Mouse (Mus musculus) heart, embryonic 12.5 days (tissue): ENCODE measurements at regions not wholly inside any gene's neighbourhood (a gene's known extent, or its start where the extent isn't known, plus 50 kb on each side); places are given as distances from the start of the nearest gene placed in this dataset.
A peak's percentile ranks its signal among the peaks of the same experiment; 100 is the strongest.

Experiments used
- ATAC-seq: fragments of 200-750 bp; cut with Nextera tagmentation; 2 replicates; pipeline ENCODE4 v1.8.0; 2017; ENCODE audit warnings: moderate TSS enrichment, moderate library complexity; ENCODE audit not compliant: insufficient number of reproducible peaks, low FRiP score
- H3K27ac ChIP-seq: fragments of 300-500 bp; sonication (generic); 2 replicates; pipeline ENCODE4 v1.5.1; 2016; ENCODE audit warnings: mild to moderate bottlenecking, moderate library complexity; ENCODE audit not compliant: poor library complexity, severe bottlenecking
- H3K27me3 ChIP-seq: fragments of 300-500 bp; sonication (generic); replicated peaks from 2 replicates; pipeline ENCODE4 v1.6.1; 2016; ENCODE audit warnings: mild to moderate bottlenecking, moderate library complexity
- H3K36me3 ChIP-seq: fragments of 300-500 bp; sonication (generic); 2 replicates; pipeline ENCODE4 v1.6.1; 2016; ENCODE audit warnings: mild to moderate bottlenecking, moderate library complexity
- H3K4me1 ChIP-seq: fragments of 300-500 bp; sonication (generic); replicated peaks from 2 replicates; pipeline ENCODE4 v1.6.1; 2016; ENCODE audit warnings: mild to moderate bottlenecking
- H3K4me2 ChIP-seq: fragments of 300-500 bp; sonication (generic); 2 replicates; pipeline ENCODE4 v1.6.1; 2016; ENCODE audit warnings: mild to moderate bottlenecking, moderate library complexity
- H3K4me3 ChIP-seq: fragments of 300-500 bp; sonication (generic); 2 replicates; pipeline ENCODE4 v1.5.1; 2016; ENCODE audit warnings: mild to moderate bottlenecking
- H3K9ac ChIP-seq: fragments of 300-500 bp; sonication (generic); 2 replicates; pipeline ENCODE4 v1.6.1; 2016; ENCODE audit warnings: mild to moderate bottlenecking, moderate library complexity
- H3K9me3 ChIP-seq: fragments of 300-500 bp; sonication (generic); replicated peaks from 2 replicates; pipeline ENCODE4 v1.6.1; 2016; ENCODE audit warnings: mild to moderate bottlenecking, moderate library complexity
- WGBS: fragments of 180-500 bp; shearing (Covaris S2); methylation state at CpG from one replicate; pipeline ENCODE4 v1.1.7; 2016; 5-methylcytosine and 5-hydroxymethylcytosine counted together

DNA sequence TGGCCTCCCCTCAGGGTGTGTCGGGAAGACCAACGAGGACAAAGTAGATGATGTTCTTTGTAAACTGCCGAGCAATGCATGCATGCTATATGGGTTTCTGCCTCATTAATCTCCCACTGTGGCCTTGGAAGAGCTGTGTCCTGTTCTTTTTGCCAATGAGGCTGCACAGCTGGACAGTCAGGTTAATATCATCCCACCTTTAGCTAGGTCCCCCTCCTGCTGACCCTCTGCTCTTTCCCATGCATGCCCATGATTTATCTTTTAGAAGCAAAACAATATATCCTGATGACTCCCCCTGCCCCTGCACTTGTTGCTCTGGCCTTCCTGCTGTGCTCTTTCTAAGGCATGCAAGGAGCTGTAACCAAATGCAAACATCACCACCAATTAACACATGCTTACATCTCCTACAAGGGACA, 529.1 kb downstream of the Efnb2 start:
- Histone ChIP-seq H3K4me2 (no peak overlapping the region), H3K27ac (no peak overlapping the region), H3K9ac (no peak overlapping the region), H3K4me1 (peaks cover 6% of the 10 kb centered on the region; the same call in 1 of the 2 replicates), H3K9me3 (peaks cover 1% of the 10 kb centered on the region; the same call in 1 of the 2 replicates), H3K27me3 (peaks cover 4% of the 10 kb centered on the region; the same call in 1 of the 2 replicates), H3K4me3 (no peak overlapping the region), H3K36me3 (no peaks in the 10 kb centered on the region)
- 37% methylated on average over 3 of the region's 3 CpGs for WGBS
- ATAC-seq, result no peak

DNA sequence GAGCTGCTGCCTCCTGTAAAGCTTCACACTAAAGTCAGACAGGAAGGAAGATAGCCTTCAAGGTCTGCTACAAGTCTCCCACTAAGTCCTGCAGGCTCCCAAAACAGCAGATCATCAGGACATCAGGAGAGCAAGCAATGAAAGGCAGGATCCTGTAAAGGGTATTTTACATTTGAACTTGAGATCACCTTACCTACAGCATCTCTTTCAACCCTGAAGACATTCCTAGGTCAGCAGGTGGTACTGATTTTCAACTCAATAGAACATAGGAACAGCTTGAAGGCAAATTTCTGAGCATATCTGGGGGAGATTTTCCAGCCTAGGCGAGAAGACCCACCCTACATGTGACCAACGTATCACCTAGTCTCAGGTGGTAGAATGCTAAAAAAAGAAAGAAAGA, 530.2 kb downstream of the Efnb2 start:
- WGBS, result 49% methylated on average over 2 of the region's 2 CpGs
- Histone ChIP-seq H3K27me3 (peaks cover 4% of the 10 kb centered on the region; the same call in 1 of the 2 replicates), H3K9me3 (peaks cover 4% of the 10 kb centered on the region; the same call in 1 of the 2 replicates), H3K27ac (no peak overlapping the region), H3K4me1 (peaks cover 6% of the 10 kb centered on the region; the same call in 1 of the 2 replicates), H3K4me2 (no peak overlapping the region), H3K4me3 (no peak overlapping the region), H3K9ac (no peak overlapping the region), H3K36me3 (no peaks in the 10 kb centered on the region)
- no peak for ATAC-seq

DNA sequence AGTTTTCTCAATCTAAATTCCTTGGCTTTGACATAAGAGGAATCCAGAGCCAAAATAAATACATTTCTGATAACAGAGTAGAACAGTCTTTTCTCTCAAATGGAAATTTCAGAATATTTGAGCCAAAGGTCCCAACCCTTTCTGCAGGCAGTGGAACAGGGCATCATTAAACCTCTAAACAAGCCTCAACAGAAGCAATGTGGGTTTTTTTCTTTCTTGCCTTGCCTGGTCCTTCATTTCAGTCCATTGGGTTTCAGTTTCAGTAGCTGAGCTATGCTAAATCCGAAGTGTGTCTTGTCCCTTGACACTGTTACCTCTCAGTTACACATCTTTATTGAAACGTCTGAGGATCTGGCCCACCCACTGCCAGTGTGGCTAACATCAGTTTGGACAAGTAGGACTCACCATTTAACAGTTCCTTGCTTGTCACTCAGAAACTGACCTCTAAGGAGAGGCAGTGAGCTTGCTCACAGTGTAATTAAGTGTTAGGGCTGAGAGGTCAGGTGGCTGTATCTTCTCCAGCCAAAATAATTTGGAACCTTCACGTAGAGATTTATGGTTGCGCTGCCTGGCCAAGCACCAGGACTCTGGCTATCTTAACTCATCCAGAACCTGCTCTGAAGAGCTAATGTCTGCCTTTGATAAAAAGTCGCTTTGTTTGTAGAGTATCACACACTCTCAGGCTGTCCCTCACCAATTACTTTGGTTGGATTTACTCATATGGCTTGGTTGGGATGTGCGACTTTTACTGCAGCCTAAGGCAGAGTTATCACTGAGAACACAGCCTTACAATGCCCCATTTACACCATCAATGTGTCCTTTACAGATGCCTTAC, 545.2 kb downstream of the Efnb2 start:
- Histone ChIP-seq H3K36me3 (no peaks in the 10 kb centered on the region), H3K4me1 (peaks cover 11% of the 10 kb centered on the region), H3K4me3 (no peak overlapping the region), H3K27ac (peak overlapping the region; percentile 58), H3K9ac (no peak overlapping the region), H3K27me3 (no peaks in the 10 kb centered on the region), H3K9me3 (no peaks in the 10 kb centered on the region), H3K4me2 (no peak overlapping the region)
- peak; percentile 45; the same call in 1 of the 2 replicates for ATAC-seq
- 43% methylated on average over 6 of the region's 6 CpGs for WGBS

DNA sequence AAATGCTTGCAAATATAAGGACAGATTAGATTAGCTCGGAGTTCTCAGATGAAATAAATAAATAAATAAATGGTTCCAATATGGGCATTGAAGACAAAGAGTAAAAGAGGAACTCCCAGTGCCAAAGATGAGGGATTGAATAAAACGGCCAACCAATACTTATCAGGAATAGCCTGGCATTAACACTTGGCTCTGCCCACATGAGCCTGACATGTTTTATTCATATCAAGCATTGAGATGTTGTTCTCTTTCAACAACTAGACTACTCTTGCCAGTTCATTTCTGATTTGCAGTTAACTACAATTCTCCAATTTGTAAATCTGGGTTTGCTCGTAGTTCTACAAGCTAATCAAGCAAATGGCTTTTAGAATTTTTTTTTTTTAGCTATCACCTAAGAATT, 546.4 kb downstream of the Efnb2 start:
- Histone ChIP-seq H3K36me3 (no peaks in the 10 kb centered on the region), H3K9ac (no peak overlapping the region), H3K4me1 (peaks cover 22% of the 10 kb centered on the region), H3K9me3 (no peaks in the 10 kb centered on the region), H3K27me3 (no peaks in the 10 kb centered on the region), H3K4me2 (no peak overlapping the region), H3K27ac (no peak overlapping the region), H3K4me3 (no peak overlapping the region)
- no peak for ATAC-seq
- WGBS, result 69% methylated on average over 3 of the region's 3 CpGs

DNA sequence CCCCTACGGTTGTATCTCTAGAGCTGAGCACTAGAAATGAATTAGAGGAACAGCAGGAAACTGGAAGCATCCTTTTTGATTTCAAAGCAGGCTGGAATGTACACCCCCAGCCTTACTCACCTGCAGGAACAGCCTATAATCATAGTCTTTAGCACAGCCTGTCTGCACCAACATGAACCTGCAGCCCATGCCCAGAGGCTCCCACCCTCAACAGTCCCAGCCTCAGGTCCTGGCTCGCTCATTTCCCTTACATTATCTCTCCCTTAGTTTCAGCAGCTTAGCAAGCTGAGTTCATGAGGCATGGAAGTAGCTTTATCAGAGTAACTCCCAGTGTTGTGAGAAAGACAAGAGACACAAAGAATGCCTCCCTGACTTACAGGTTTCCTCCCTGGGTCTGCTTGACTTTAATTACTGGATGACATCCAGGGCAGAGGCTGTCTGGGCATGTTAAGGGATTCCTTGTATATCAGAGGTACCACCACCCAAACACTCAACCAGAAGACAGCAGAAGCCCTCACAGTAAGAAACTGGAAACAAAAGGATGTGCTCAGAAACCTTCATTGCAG, 551.2 kb downstream of the Efnb2 start:
- no peak overlapping the region for H3K9ac ChIP-seq
- no peak overlapping the region; the same call in 1 of the 2 replicates for H3K27ac ChIP-seq
- H3K36me3 ChIP-seq, result no peaks in the 10 kb centered on the region
- no peaks in the 10 kb centered on the region for H3K9me3 ChIP-seq
- H3K4me3 ChIP-seq, result no peak overlapping the region
- WGBS, result 27% methylated on average over 2 of the region's 2 CpGs
- H3K27me3 ChIP-seq, result no peaks in the 10 kb centered on the region
- H3K4me2 ChIP-seq, result no peak overlapping the region
- H3K4me1 ChIP-seq, result peaks cover 15% of the 10 kb centered on the region
- peak; percentile 84 for ATAC-seq

DNA sequence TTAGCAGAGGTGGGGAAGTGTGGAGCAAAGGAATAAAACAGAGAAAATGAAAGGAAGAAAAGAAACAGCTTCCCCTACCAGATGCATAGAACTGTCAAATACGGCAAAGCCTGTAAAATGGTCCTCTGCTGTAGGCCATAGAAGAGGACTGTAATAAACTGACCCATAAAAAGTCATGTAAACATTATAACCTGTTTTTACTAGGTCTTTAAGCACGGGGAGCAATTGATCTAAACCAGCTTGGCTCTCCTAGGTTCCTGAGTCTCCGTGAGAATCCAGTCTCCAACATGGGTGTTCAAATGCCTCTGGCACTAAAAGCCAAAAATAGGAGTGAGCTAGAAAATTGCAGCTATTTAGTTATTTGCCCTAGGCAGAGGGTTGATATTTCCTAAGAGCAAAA, 557.5 kb downstream of the Efnb2 start:
- H3K36me3 ChIP-seq, result no peaks in the 10 kb centered on the region
- no peak for ATAC-seq
- H3K27ac ChIP-seq, result no peak overlapping the region
- no peaks in the 10 kb centered on the region for H3K4me1 ChIP-seq
- H3K4me3 ChIP-seq, result no peak overlapping the region
- H3K4me2 ChIP-seq, result no peak overlapping the region
- no peak overlapping the region for H3K9ac ChIP-seq
- no peaks in the 10 kb centered on the region for H3K9me3 ChIP-seq
- no peaks in the 10 kb centered on the region for H3K27me3 ChIP-seq
- 68% methylated on average over 3 of the region's 3 CpGs for WGBS

DNA sequence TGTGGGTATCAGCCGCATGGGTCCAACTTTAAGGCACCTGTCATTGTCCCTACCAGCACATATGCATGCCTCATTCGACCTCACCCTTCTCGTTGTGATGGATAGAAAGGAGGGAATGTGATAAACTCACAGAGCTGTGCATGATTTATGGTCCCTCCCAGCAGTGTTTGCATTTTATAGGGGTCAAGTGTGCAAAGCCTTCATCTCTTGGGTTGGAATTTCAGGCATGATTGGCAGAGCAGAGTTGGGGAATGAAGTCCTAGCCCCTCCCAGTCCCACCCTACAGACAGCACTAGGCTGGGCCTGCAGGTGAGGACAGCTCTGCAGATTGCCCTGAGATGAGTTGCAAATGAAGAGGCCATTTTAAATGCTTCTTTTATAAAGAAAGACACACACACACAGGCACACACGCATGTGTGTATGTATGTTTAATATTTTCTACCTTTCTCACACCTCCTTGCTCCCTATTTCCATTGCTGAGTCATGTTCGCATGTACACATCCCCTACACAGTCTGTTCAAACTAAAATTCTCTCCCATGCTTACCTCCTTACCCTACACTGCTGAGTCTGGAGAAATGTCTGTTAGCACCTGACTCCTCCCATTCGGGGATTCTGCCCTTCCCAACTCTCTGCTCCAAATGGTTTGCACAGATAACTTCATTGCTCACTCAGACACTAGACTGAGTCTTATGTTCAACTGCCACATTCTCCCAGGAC, 558.9 kb downstream of the Efnb2 start:
- H3K4me1 ChIP-seq, result no peaks in the 10 kb centered on the region
- no peak overlapping the region for H3K4me2 ChIP-seq
- H3K36me3 ChIP-seq, result no peaks in the 10 kb centered on the region
- H3K4me3 ChIP-seq, result no peak overlapping the region
- no peak overlapping the region for H3K27ac ChIP-seq
- WGBS, result 74% methylated on average over 6 of the region's 6 CpGs
- no peaks in the 10 kb centered on the region for H3K9me3 ChIP-seq
- no peak overlapping the region for H3K9ac ChIP-seq
- H3K27me3 ChIP-seq, result no peaks in the 10 kb centered on the region
- ATAC-seq, result no peak

DNA sequence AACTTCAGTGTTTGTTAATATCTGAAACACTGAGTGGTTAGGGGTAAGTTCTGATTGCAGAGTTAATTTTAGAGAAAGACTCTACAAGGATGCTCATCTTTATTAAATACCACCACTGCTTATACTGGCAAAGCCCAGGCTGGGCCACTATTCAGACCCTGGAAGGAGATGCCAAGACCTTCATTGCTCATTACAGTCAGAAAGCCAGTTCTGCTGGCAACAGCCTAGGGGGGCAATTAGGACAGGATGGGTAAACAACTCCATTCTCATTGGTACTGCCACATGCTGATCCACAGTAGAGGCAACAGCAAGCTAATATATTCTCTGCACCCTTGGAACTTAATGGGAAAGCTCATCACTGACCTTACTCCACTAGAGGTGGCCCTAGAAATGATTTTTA, 568.5 kb downstream of the Efnb2 start:
- H3K4me1 ChIP-seq, result no peaks in the 10 kb centered on the region; the same call in 1 of the 2 replicates

DNA sequence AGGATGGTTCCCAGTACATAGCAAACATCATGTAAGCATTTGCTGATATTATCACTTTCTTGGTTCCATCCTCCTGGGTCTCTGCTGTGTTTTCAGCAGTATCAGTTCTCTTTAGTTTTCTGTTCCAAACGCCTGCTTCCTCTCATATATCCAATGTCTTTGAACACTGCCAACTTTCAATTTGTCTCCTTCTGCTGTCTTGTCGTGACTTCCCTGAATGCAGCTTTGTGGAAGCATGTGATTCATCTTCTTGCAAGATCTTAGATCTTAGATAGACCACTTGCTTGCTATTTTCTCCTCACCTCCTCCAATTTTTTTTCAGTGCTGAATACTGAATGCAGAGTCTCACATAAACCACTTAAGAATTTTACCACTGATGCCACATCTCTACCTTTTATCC, 576.4 kb downstream of the Efnb2 start:
- ATAC-seq, result no peak
- Histone ChIP-seq H3K9me3 (0 out of 2 replicates have a peak, but pooled peaks cover 3% of the 10 kb centered on the region), H3K4me1 (no peaks in the 10 kb centered on the region), H3K9ac (no peak overlapping the region), H3K4me3 (no peak overlapping the region), H3K27me3 (no peaks in the 10 kb centered on the region), H3K36me3 (no peaks in the 10 kb centered on the region), H3K27ac (no peak overlapping the region), H3K4me2 (no peak overlapping the region)
- WGBS, result 65% methylated on average over 2 of the region's 2 CpGs

More for the DNA sequence above, 568.5 kb downstream of the Efnb2 start:
- Histone ChIP-seq H3K9me3 (no peaks in the 10 kb centered on the region), H3K27me3 (no peaks in the 10 kb centered on the region), H3K4me3 (no peak overlapping the region), H3K9ac (no peak overlapping the region), H3K27ac (no peak overlapping the region), H3K36me3 (no peaks in the 10 kb centered on the region), H3K4me2 (no peak overlapping the region)
- ATAC-seq, result no peak

DNA sequence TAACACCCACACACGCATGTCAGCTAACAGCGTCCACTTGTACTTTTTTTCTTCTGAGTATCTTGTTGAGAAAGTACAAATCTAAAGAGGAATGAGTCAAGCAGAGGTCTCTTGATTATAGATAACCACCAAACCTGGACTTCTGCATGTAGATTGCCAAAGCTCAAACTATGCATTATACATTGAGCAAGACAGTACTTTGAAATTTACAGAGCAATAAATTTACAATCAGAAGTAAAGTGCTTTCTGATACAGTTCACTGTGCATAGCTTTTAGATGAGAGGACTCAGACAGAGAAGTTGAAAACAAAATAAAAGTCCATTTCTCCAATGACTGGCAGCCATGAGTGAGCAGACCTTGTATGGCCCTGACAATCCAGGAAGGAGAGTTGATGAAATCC, 597.0 kb downstream of the Efnb2 start:
- Histone ChIP-seq H3K4me3 (no peak overlapping the region), H3K9me3 (no peaks in the 10 kb centered on the region), H3K9ac (no peak overlapping the region), H3K4me1 (no peaks in the 10 kb centered on the region), H3K4me2 (no peak overlapping the region), H3K36me3 (no peaks in the 10 kb centered on the region), H3K27me3 (no peaks in the 10 kb centered on the region), H3K27ac (no peak overlapping the region)
- 82% methylated on average over 2 of the region's 2 CpGs for WGBS
- ATAC-seq, result no peak

DNA sequence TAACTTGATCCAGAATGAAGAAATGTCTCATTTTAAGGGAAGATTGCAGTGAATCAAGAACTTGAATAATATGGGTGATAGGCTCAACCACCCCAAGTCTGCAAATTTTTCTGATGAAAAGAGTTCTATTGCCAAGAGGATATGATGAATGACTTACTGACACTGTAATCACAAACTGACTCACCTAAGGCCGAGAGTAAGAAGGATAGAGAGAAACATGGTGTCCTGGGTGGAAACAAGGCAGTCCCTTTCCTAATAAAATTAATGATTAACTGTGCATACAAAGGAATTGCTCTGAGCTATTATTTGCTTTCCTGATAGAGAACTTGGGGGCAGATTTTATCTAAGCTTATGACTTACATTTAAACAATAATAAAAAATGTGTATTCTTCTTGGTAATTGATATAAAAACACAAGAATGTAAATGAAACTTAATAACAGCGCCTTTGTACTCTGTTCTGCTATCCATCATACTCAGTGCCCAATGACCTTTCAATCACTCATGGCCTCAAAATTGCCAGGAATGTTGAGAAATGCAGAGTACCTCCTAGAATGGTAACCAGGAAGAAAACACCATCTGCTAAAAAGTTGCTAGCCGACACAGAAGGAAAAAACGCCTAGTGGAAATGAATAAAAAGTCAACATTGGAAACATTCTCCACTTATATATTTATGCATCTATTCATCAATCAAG, 606.7 kb downstream of the Efnb2 start:
- H3K36me3 ChIP-seq, result no peaks in the 10 kb centered on the region
- no peaks in the 10 kb centered on the region for H3K27me3 ChIP-seq
- H3K27ac ChIP-seq, result no peak overlapping the region
- H3K4me2 ChIP-seq, result no peak overlapping the region
- H3K9ac ChIP-seq, result no peak overlapping the region
- WGBS, result 73% methylated on average over 4 of the region's 4 CpGs
- no peak overlapping the region for H3K4me3 ChIP-seq
- no peaks in the 10 kb centered on the region for H3K9me3 ChIP-seq
- ATAC-seq, result no peak
- no peaks in the 10 kb centered on the region for H3K4me1 ChIP-seq
